Mouse (Mus musculus) ovary, adult 18-20 months (tissue): Measurements from ENCODE around the gene Tmem178b.

Source experiments
- DNase-seq: peaks from one replicate; pipeline ENCODE4 v3.0.0; 2022; ENCODE audit warnings: low spot score, mixed read lengths

The Tmem178b gene

DNA sequence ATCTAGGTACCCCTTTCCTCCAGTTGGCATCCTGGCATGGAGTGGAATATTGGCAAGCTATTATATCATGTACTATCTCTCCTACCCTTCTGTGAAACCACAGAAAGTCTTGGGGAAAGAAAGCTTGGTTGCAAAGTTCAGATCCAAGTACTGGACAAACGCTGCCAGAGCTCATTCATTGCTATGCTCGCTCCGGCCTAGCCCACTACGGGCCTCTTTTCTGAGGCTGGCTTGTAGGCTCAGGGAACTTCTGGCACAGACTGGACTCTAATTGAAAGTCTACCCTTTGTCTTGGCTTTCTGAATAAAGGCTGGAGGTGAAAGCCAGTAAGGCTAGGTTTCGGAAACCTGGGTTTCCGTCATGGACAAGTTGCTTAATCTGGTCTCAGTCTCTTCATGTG, 44.7 kb downstream of the Tmem178b start:
- DNase-seq: no peak

DNA sequence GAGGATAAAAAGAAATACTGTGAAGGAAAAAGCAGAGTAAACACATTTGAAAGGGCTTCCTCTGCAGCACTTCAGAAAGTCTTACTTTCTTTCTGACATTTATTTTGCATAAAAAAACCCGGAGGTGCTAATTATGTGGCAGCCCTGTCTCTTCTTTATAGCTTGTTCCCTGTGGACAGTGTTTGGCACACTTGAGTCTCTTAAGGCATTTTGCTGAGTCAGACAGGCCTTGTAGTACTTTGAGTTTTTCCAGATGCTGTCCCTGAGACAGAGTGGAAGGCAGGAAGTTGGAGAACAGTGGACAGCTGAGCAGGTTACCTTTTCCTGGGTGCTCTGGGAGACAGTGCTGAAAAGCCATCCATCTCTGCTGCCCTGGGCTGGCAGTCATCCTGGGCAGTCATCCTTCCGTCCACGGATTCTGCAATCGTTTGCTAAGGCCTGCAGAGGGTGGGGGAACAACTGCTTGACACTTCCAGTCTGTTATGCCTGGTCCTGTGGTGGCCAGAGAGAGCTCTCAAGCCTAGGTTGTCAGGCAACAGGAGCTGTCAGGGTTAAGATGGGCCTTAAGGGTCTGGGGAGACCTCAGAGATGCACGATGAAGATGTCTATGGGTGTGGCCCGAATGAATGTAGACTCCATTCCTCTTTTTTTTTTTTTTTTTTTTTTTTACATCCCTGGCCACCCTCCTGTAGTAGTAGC, 46.1 kb downstream of the Tmem178b start:
- DNase-seq: no peak

DNA sequence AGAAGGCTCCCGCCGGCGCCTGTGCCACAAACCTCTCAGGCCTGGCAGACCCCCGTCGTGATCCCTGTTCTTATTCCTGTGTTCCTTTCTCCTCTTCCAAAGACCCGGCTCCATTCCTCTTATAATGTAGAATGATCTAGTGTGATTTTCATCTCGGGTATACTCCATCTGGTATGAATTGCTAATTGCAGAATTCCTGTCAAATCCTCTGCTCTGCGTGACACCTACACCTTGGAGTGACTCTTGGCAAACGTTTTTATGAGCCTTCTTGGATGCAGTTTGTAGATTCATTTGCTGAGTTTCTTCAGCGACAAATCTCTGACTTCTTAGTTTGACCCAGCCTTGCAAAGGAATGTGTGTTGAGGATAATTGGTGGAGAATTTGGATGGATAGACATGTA, 53.4 kb downstream of the Tmem178b start:
- no peak for DNase-seq

DNA sequence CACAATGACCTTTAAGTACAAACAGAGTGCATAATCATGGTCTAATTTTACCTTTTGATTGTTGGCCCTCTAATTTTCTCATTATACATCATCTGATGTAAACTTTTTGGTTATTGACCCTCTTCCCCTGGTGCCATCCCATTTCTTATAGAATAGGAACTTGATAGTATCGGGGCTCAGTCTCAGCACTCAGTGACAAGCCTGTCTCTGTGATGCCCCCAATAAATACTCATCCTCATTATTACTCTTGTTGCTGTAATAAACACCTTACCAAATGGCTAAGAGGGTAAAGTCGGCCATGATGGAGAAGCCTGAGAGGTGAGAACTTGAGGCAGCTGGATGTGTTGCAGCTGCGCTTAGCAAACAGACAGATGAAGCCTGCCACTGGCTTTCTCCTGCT, 63.5 kb downstream of the Tmem178b start:
- no peak for DNase-seq

DNA sequence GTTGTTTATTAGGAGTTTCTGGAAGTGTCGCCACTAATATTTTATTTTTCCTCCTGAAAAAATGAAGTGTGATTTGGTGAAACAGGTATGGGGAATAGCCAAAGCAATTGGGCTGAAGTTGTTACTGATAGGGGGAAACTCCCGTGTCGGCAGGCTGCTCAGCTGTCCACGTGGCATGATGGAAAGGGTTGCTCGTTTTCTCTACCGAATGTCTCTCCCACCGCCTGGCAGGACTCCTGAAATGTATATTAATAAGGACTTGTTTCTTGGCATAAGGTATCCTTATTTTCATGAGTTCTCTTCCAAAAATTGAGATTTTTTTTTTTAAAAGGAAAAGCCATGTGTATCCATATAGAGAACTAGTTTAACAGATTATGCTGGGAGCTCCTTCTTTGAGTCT, 67.8 kb downstream of the Tmem178b start:
- DNase-seq: no peak

DNA sequence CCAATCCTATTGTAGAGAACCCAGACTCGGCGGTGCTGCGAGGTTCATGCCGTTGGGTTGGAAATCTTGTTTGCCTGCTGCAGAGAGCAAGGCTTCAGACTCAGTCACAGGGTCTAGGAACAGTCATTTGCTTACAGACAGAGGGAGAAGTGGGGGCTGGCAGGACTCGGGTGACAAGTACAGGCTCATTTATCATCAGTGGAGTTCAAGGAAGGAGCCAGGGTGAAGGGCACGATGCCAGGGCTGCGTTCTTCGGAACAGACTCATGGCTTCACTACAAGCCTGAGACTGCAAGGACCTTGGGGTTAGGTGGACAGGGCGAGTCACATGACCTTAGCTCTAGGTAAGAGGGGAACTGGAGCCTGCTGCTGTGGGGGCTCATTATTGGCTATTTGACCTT, 71.8 kb downstream of the Tmem178b start:
- no peak for DNase-seq

DNA sequence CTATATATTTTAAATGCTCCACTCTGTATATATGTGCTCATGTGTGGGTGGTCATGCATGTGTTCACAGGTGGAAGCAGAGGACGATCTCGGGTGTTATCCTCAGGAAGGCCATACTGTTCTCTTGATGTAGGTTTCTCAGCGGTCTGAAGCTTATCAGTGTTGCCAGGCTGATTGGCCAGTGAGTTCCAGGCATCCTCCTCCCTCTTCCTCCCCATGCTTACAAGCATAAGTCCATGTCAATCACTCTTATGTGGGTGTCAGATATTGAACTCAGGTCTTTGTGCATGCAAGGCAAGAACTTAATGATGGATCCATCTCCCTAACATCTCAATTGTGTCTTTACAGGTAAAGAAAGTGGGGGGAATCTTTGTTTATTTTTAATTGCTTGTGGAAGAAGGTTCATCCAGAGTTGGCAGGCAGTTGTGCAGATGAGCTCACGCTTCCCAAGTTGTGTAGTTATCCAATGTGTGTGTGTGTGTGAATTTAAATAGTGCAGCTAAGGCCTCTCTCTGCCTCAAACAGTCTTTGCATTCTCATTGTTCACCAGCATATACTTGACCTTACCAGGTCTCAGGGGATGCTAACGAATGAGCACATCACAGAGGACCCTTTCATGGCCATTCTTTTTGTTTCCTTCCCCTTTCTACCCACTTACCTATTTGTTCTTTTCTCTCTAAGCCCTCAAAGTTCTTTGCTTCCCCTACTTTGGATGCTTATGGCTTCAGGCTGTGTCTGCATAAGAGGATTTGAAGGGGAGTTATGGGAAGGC, 72.8 kb downstream of the Tmem178b start:
- no peak for DNase-seq

DNA sequence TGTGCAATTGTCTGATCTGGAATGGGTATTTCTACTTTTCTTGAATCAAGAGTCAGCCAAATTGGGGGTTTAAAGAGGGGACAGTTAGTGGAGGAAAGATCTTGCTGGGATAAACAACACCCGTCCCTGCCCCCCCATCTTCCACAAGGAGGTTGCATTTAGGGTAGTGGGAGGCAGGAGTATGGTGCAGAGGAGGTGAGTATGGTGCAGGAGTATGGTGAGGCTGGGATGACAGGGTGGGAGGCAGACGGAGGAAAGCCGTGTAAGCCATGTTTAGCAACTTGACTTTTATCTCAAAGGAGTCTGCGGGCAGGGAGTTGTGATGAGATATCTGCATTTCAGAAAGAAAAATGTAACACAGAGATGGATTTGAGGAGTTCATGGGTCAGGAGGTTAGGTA, 73.5 kb downstream of the Tmem178b start:
- no peak for DNase-seq

DNA sequence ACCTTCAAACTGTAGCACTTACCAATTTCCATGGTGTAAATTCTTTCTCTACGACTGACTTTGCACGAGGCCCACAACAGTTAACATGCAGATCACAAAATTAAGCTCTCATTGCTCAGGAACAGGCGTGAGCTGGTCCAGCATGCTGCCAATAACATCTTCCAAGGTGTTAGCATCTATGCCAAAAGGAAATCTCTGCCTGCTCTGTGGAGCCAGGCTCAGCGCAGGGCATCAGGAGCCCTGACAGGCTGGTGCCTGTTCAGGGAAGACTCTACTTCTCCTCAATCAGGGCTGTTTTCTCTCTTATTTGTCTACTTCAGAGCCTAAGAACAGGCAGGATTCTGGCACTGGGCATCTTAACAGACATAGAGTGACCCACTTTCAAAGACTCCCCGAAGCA, 80.9 kb downstream of the Tmem178b start:
- no peak for DNase-seq

DNA sequence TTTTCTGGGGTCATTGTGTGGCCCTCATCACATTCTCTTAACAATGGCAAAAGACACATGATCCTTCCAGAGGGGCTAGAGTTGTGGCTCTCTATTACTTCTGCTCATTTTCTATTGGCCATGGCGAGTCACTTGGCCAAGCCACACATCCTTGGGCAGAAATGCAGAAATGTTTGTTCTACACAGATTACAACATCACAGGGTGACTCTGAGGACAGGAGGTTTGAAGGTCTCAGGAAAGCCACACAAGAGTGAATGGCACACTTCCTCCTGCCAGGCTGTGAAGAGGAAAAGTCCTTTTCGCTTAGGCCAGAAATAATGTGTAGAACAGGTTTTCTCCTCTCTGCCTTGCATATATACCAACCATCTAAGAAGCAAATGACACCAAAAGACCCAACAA, 82.1 kb downstream of the Tmem178b start:
- DNase-seq: no peak

DNA sequence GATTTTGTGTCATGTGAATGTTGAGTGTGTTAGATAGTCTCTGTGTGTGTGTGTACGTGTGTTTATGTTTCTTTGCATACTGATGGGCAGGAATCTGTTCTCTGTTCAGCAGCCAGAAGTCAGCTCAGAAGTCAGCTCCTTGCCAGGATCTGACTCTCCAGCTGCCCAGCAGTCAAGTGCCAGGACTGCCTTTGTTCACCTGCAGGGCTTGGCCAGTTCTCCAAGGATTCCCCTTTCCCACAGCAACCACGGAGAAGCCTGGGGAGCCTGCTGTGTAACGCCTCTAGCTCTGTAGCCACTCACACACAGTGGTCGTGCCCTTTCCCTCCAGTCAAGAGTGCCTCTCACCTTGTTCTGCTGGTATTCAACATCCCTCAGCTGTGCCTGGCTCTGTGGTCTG, 91.5 kb downstream of the Tmem178b start:
- DNase-seq: no peak

DNA sequence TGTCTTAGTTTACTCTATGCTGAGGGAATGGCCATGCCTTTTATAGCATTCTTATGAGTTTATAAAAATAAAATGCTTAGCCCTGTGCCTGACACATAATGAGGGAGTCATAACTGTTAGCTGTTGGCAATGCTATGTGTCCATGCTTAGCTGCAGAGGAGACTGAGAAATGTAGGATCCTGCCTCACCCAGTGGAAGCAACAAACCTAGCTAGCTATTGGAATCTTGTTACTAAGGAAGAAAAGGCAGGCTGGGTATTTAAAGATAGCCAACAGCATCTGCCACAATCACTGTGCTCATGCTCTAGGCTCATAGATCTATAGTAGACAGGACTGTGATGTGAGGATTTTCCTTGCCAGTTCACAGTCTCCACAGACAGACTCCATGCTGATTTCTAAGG, 97.2 kb downstream of the Tmem178b start:
- DNase-seq: no peak

DNA sequence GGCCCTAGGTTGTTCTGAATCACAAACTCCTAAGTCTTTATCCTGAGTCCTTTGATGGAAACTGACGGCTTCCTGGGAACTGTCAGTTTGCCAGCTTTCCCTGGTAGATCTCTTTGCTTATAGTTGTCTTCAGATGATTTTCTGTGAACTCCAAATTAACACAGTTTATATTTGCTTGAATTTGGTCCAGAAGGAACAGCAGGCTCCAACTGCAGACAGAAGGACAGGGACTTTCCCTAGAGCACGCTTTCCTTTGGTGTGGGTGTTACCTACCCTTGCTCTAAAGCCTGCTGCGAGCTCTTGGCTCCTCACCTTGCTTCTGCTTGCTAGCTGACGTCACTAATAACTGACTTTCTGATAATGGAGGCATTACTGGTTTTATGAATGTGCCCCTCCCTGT, 105.9 kb downstream of the Tmem178b start:
- no peak for DNase-seq

DNA sequence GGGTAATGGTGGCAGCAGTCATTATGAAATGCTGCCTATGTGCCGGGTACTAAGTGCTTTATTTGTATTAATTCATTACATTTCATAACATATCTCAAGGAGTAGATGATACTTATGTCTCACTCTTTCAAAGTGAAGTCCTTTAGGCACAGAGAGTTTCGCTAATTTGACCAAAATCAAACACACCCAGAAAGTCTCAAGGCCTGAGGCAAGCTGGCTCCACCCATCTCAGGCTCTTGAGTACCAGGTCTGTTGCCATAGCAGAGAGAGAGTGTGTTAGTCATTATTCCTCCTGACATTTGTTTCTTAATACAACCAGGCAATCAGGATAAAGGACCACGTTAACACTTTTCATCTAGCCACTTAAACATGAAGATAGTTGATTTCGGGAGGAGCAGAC, 117.7 kb downstream of the Tmem178b start:
- DNase-seq: no peak

DNA sequence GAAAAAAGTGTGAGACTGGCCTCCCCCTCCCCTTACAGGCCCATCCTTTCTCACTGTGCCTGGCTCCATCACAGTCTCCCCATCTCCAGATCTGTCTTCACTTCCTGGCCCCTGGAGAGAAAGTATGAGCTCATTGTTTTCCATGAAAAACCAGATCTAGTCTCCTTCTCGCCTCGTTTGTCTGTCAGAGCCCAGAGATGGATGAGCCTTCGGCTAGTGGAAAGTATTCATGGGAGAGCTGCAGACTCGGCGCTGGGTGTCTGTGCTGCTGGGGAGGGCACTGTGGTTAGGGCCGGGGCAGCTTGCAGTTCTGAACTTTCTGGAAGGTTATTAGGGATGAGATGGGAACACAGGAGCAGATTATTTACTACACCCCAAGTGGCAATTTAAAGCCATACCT, 118.9 kb downstream of the Tmem178b start:
- DNase-seq: no peak

DNA sequence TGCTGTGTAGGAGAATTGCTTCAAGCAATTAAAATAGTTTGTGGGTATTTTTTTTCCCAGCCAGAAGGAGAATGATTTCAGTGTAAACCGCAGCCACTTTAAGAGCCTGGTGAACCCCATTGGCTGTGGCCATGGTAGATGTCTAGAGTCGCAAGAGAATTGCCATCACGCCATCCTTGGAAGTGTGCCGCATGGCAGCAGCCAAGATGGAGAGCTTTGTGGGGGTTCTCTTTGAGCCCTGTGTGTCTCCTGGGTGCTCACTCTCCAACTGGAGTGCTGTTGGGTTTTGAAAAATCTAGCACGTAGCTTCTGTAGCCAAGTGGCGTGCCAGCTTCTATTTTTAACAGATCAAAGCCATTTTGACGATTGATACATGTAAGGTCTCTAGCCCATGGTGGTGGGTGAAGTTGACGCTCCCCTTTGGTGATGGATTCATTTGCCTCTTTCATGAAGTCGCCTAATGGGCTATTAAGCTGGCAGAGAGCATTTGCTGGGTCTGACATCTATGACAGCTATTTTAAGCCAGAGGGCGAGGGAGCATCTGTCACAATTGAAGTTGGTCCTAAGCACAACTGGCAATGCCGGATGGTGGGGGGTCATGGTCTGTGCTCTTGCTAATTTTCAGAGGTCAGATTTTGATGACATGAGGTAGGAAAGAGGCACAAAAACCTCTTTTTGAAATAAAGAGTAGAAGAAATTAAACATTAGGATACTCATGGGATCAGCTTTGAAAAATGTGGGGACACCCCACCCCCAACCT, 133.1 kb downstream of the Tmem178b start:
- DNase-seq: no peak

DNA sequence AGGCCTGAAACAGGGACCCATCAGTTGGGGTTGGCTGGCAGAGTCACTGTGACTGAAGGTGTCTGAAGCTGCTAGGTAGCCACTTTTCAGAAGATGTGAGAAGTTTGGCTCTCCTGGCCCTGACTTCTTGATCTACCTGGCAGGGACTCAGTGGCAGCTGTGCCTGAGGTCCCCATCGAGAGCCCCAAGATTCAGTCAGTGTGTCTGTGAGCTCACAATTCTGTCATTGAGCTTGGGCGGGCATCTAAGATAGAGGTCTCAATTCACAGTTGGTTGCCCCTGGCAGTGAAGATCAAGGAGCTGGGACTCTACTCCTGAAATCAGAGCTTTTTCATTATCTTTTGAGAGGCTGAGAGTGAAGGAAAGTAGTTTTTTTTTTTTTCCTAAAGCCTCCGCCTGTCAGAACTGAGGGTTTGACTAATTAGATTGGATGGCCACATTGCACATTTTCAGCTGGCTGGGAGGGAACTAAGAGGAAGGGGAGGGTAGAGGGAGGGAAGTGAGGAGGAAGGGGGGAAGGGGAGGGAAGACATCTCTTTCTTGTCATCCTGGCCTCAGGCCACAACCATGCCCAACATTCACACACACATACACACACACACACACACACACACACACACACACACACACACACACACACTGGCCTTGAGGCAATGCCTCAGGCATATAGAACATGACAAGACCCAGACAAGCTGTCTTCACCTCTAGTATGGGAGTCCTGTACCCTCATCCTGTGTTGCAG, 135.3 kb downstream of the Tmem178b start:
- DNase-seq: no peak

DNA sequence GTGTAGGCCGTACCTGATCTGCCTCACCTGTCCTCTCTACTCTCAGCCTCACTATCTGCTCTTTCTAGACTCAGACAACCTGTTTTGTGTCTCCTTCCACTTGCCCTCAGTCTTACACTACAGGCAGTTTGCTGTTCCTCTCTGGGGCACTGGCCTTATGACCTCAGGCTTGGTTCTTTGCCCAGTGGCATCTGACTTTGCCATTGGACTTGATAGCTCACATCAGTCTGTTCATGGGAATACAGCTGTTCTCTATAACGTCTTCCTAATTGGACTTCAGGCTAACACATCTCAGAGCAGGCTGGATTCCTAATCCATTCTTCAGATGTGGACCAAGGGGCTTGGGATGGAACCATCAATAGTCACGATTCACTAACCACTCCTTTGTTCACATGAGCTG, 136.6 kb downstream of the Tmem178b start:
- DNase-seq: no peak

DNA sequence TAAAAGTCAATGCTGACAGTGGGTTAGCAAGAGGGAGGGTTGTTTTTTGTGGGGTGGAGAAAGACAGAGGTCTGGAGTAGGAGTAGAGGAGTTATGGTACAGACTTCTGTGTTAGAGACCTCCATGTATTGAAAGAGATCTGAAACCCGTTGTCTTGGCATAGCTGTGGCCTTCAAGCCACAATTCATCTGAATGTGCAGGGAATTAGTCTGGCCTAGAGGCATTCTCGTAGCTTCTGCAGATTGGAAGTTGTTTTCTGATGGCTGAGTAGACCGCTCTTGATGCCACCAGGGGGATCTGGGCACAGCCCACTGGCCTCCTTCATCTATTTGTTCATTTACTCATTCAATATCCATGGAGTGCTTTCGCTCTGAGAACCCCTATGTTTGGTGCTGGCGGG, 138.0 kb downstream of the Tmem178b start:
- no peak for DNase-seq

DNA sequence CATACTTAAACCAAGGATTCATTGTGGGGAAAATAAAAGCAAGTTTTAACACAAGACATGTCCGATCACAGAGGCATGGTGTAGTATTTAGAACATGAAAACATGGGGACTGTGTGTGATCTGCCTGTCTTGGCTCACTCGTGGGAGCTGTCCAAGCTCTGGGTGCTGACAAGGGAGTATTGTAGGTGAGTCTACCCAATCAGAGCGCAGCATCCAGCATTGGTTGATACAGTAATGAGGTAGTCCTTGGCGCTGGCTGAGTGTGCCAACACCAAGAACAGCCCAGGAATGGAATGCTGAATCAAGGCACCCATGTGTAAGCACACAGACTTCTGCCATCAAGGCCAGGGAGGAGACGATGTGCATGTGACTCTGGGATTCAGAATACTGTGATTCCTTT, 138.5 kb downstream of the Tmem178b start:
- no peak for DNase-seq

DNA sequence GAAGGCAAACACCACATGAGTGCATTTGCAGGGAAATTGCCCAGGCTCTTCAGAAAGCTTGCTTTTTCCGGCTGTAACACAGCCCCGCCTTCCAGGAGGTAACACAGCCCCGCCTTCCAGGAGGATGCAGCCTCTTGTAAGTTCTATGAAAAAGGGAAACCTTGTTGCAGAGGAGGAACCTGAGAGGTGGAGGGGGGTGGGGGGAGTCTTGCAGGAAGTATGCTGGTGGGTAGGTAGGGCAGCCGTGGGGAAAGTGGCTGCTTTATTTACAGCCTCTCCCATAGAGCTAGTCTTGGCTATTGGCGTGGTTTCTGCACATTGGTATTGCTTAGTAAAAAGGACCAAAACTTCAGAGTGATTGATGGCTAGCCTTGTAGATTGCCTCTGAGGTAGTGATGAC, 140.3 kb downstream of the Tmem178b start:
- no peak for DNase-seq

DNA sequence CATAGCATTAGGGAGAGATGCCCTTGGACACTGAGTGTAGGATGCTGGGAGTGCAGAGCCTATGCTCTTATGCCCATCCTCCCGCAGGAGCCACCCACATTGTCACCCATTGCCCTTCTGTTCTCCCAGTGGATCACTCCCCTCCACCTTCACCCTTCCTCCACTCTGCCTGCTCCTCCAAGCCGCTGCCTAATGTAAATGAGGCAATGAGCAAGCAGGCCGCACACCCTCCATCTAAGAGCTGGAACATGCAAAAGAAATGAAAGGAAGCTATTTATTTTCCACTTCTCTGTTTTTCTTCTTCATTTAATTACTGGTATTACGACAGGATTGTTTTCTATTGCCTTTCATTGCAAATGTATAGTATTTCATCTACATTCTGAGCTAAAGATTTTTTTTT, 142.1 kb downstream of the Tmem178b start:
- no peak for DNase-seq
